Comparison of ENCODE assay signal across 11 mouse cellular contexts in the genomic region with DNA sequence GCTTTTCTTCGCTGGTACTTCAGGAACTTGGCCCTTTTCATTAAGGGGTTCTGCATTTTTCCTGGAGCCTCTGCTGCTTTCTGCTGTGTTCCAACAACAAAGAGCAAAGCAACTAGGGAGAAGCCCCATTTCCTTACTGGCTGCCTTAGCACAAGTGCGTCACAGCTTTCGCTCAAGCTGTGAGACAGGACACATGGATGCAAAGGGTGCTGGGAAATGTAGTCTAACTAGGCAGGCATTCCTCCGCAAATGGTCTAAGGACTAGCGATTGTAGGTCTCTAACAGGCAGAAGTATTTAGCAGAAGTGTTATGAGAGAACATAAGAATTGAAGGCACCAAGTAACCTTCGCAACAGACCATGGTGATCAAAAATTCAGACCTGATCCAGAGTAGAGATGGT.
DNase-seq lines count a peak whose midpoint lies in the region; ATAC-seq and TF ChIP-seq lines count a peak whose summit lies in the region.
"Had no signal": no experiment of that assay in that cellular context is flagged by ENCODE, and none has a peak within 500 bp of the region (broad histone marks: within the 10 kb centered on the region; RNA-seq: fewer than 3 reads in every experiment).

No protein-coding gene starts in this region.

- H3K27ac ChIP-seq in kidney, postnatal 0 days: no peak overlapping the region
- H3K27ac ChIP-seq in embryonic facial prominence, embryonic 14.5 days (replicated peaks; ENCODE audit: low read depth, low read length): no peak overlapping the region
- H3K27ac ChIP-seq in midbrain, embryonic 14.5 days (replicated peaks; ENCODE audit: low read depth, low read length): no peak overlapping the region
- H3K27ac ChIP-seq: embryonic facial prominence, embryonic 12.5 days had no signal

- H3K4me2 ChIP-seq in kidney, postnatal 0 days (ENCODE audit: low read length): no peak overlapping the region
- 0 out of 2 replicates have a peak overlapping the region, but pooled peaks have one; percentile 7 for H3K4me2 ChIP-seq in embryonic facial prominence, embryonic 14.5 days (ENCODE audit: low read depth, low read length)
- 0 out of 2 replicates have a peak overlapping the region, but pooled peaks have one; percentile 4 for H3K4me2 ChIP-seq in midbrain, embryonic 14.5 days (ENCODE audit: low read length)
- H3K4me2 ChIP-seq: embryonic facial prominence, embryonic 12.5 days; heart, embryonic 11.5 days had no signal

- no peaks in the 10 kb centered on the region for H3K27me3 ChIP-seq in kidney, postnatal 0 days (ENCODE audit: insufficient read depth, low read length)
- H3K27me3 ChIP-seq in embryonic facial prominence, embryonic 14.5 days (replicated peaks; ENCODE audit: control insufficient read depth, insufficient read depth, low read length): no peaks in the 10 kb centered on the region
- no peaks in the 10 kb centered on the region; the same call in 1 of the 2 replicates for H3K27me3 ChIP-seq in midbrain, embryonic 14.5 days (ENCODE audit: control insufficient read depth, insufficient read depth, low read length)
- H3K27me3 ChIP-seq: embryonic facial prominence, embryonic 12.5 days had no signal

- H3K36me3 ChIP-seq in kidney, postnatal 0 days (ENCODE audit: insufficient read depth, low read length): no peaks in the 10 kb centered on the region
- H3K36me3 ChIP-seq in embryonic facial prominence, embryonic 14.5 days (ENCODE audit: control insufficient read depth, insufficient read depth, low read length): no peaks in the 10 kb centered on the region
- no peaks in the 10 kb centered on the region for H3K36me3 ChIP-seq in midbrain, embryonic 14.5 days (ENCODE audit: control insufficient read depth, insufficient read depth, low read length)
- H3K36me3 ChIP-seq: embryonic facial prominence, embryonic 12.5 days had no signal

- no peak for ATAC-seq in kidney, postnatal 0 days (replicated peaks; ENCODE audit: low FRiP score, low read depth)
- peak; percentile 71; the same call in 1 of the 2 replicates for ATAC-seq in embryonic facial prominence, embryonic 14.5 days (ENCODE audit: low read depth)
- 0 out of 2 replicates have a peak, but pooled peaks have one; percentile 40 for ATAC-seq in midbrain, embryonic 14.5 days (ENCODE audit: low FRiP score, low TSS enrichment)

- H3K9me3 ChIP-seq in kidney, postnatal 0 days (replicated peaks; ENCODE audit: low read length): no peaks in the 10 kb centered on the region
- H3K9me3 ChIP-seq in embryonic facial prominence, embryonic 14.5 days (ENCODE audit: control insufficient read depth, low read length): no peaks in the 10 kb centered on the region
- no peaks in the 10 kb centered on the region for H3K9me3 ChIP-seq in midbrain, embryonic 14.5 days (ENCODE audit: control insufficient read depth, low read length)
- H3K9me3 ChIP-seq: embryonic facial prominence, embryonic 12.5 days had no signal

- H3K9ac ChIP-seq in kidney, postnatal 0 days (ENCODE audit: low read depth, low read length): no peak overlapping the region
- H3K9ac ChIP-seq in embryonic facial prominence, embryonic 14.5 days (ENCODE audit: low read depth, low read length): no peak overlapping the region
- no peak overlapping the region for H3K9ac ChIP-seq in midbrain, embryonic 14.5 days (replicated peaks; ENCODE audit: low read length)
- H3K9ac ChIP-seq: embryonic facial prominence, embryonic 12.5 days had no signal

- TF ChIP-seq CTCF in kidney, postnatal 0 days (IDR thresholded peaks at IDR 0.05; ENCODE audit: low read depth): no peak

- H3K4me3 ChIP-seq in kidney, postnatal 0 days (replicated peaks; ENCODE audit: low read depth, low read length): no peak overlapping the region
- H3K4me3 ChIP-seq in embryonic facial prominence, embryonic 14.5 days (ENCODE audit: low read depth, low read length): no peak overlapping the region
- no peak overlapping the region for H3K4me3 ChIP-seq in midbrain, embryonic 14.5 days (replicated peaks; ENCODE audit: low read depth, low read length)
- H3K4me3 ChIP-seq: embryonic facial prominence, embryonic 12.5 days had no signal

- WGBS in kidney, postnatal 0 days: 58% methylated on average over 6 of the region's 6 CpGs
- WGBS in embryonic facial prominence, embryonic 14.5 days: 47% methylated on average over 6 of the region's 6 CpGs
- 53% methylated on average over 6 of the region's 6 CpGs for WGBS in midbrain, embryonic 14.5 days

- peak; percentile 39 for DNase-seq in kidney, postnatal 0 days (ENCODE audit: low spot score)
- DNase-seq in kidney, postnatal 10 days: no peak
- DNase-seq in ZHBTc4 (ENCODE audit: low read depth, low spot score): peak; percentile 11
- peak; percentile 55 for DNase-seq in embryonic facial prominence, embryonic 14.5 days (ENCODE audit: low spot score)
- DNase-seq in midbrain, embryonic 14.5 days: peak; percentile 65
- no peak for DNase-seq in frontal cortex, postnatal 25 days (ENCODE audit: low spot score in 2 of 2)
- no peak for DNase-seq in cerebellum, adult 11 months
- DNase-seq in right cerebral cortex, postnatal 4 days: no peak
- DNase-seq: adrenal gland, postnatal 25 days had no signal

- no peaks in the 10 kb centered on the region for H3K4me1 ChIP-seq in kidney, postnatal 0 days (replicated peaks; ENCODE audit: insufficient read depth, low read length)
- no peaks in the 10 kb centered on the region for H3K4me1 ChIP-seq in embryonic facial prominence, embryonic 14.5 days (ENCODE audit: control insufficient read depth, insufficient read depth, low read length)
- no peaks in the 10 kb centered on the region for H3K4me1 ChIP-seq in midbrain, embryonic 14.5 days (ENCODE audit: control insufficient read depth, insufficient read depth, low read length)
- H3K4me1 ChIP-seq: embryonic facial prominence, embryonic 12.5 days had no signal

Comparison
In these comparisons a context has a peak if more than half of its experiments do, and no peak if none do; other contexts are left out.
1. DNase-seq: peak in kidney, postnatal 0 days (single experiment), ZHBTc4 (single experiment), embryonic facial prominence, embryonic 14.5 days (single experiment) and midbrain, embryonic 14.5 days (single experiment); none in kidney, postnatal 10 days (single experiment), frontal cortex, postnatal 25 days (0 of 2), cerebellum, adult 11 months (single experiment) and right cerebral cortex, postnatal 4 days (single experiment).